Mouse (Mus musculus) limb, embryonic 14.5 days (tissue): Measurements from ENCODE around the gene Postn. TPM values are rescaled to one million over a fixed set of nuclear protein-coding genes. Genes with fewer than 3 reads are reported as not detected.

ENCODE experiments used
- ATAC-seq: fragments of 200-750 bp; cut with Nextera tagmentation; 2 replicates; pipeline ENCODE4 v1.8.0; 2017; ENCODE audit warnings: low read depth, moderate number of reproducible peaks, moderate TSS enrichment; ENCODE audit not compliant: low FRiP score
- DNase-seq: peaks from one replicate; pipeline ENCODE4 v3.0.0-alpha.2; 2015; ENCODE audit warnings: low spot score
- H3K27ac ChIP-seq: fragments of 300-500 bp; sonication (generic); replicated peaks from 2 replicates; pipeline ENCODE4 v1.5.1; 2014; ENCODE audit warnings: low read depth, mild to moderate bottlenecking, low read length, moderate library complexity, mixed read lengths
- H3K27me3 ChIP-seq: fragments of 300-500 bp; sonication (generic); 2 replicates; pipeline ENCODE4 v1.6.1; 2014; ENCODE audit warnings: low read length, mixed read lengths; ENCODE audit not compliant: control insufficient read depth, insufficient read depth
- H3K36me3 ChIP-seq: fragments of 300-500 bp; sonication (generic); 2 replicates; pipeline ENCODE4 v1.6.1; 2014; ENCODE audit warnings: mild to moderate bottlenecking, low read length, moderate library complexity, mixed read lengths; ENCODE audit not compliant: control insufficient read depth, insufficient read depth
- H3K4me1 ChIP-seq: fragments of 300-500 bp; sonication (generic); 2 replicates; pipeline ENCODE4 v1.6.1; 2014; ENCODE audit warnings: antibody characterized with exemption, low read length, mixed read lengths; ENCODE audit not compliant: control insufficient read depth, insufficient read depth
- H3K4me2 ChIP-seq: fragments of 300-500 bp; sonication (generic); replicated peaks from 2 replicates; pipeline ENCODE4 v1.6.1; 2014; ENCODE audit warnings: low read depth, mild to moderate bottlenecking, low read length, moderate library complexity; ENCODE audit not compliant: severe bottlenecking
- H3K4me3 ChIP-seq: fragments of 300-500 bp; sonication (generic); replicated peaks from 2 replicates; pipeline ENCODE4 v1.5.1; 2014; ENCODE audit warnings: low read length
- H3K9ac ChIP-seq: fragments of 300-500 bp; sonication (generic); 2 replicates; pipeline ENCODE4 v1.6.1; 2014; ENCODE audit warnings: mild to moderate bottlenecking, low read depth, low read length, moderate library complexity; ENCODE audit not compliant: severe bottlenecking
- H3K9me3 ChIP-seq: fragments of 300-500 bp; sonication (generic); 2 replicates; pipeline ENCODE4 v1.6.1; 2016; ENCODE audit warnings: low read length; ENCODE audit not compliant: control insufficient read depth
- POLR2A ChIP-seq: fragments of 200-500 bp; IDR thresholded peaks from 2 replicates; pipeline ENCODE4 v1.8.0; 2012; ENCODE audit warnings: inconsistent platforms, mild to moderate bottlenecking, moderate library complexity, borderline replicate concordance; ENCODE audit not compliant: insufficient read depth, insufficient read length; ENCODE audit errors: extremely low read depth
- WGBS: fragments of 180-500 bp; shearing (Covaris S2); extraction: QIAGEN DNeasy Blood & Tissue Kit; methylation state at CpG from one replicate; pipeline ENCODE4 v1.1.7; 2014; 5-methylcytosine and 5-hydroxymethylcytosine counted together
- polyA plus RNA-seq, 2 experiments: library from polyadenylated mRNA; depleted of rRNA in 1 of 2; stranded (reverse) in 1 of 2; unstranded in 1 of 2; fragments of >200 nt; fragmentation: Nextera tagmentation in 1 of 2; extraction: Ambion mirVana in 1 of 2; gene quantifications; 2 replicates each; pipeline versions ENCODE4 v1.2.1 to v1.2.3; 2012 to 2014

The Postn gene
- polyA plus RNA-seq, 2 experiments, result 553 to 693 TPM

DNA sequence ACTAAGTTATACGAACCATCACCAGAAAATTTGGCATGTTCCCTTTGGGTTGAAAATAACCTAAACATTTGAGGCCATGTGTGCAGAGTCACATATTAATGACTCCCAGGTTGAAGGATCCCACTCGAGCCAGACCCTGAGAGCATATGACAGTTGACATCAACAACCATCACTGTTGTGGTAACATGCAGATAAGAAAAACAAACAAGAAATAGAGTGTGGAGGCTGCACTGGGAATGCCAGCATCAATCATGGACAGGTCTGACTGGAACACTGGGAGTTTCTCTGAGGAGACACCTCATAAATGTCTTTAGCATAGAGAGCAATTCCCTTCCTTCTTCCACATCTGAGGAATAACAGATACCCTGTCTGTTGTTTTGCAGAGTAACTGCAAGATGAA lies 45.7 kb downstream of the Postn start:
- H3K27me3 ChIP-seq, result no peaks in the 10 kb centered on the region
- H3K4me3 ChIP-seq, result no peak overlapping the region
- H3K9me3 ChIP-seq, result no peaks in the 10 kb centered on the region
- peaks cover 3% of the 10 kb centered on the region; the same call in 1 of the 2 replicates for H3K4me1 ChIP-seq
- H3K36me3 ChIP-seq, result no peaks in the 10 kb centered on the region
- no peak overlapping the region for H3K9ac ChIP-seq
- no peak for DNase-seq
- WGBS, result 47% methylated on average over 2 of the region's 2 CpGs
- ATAC-seq, result no peak
- H3K4me2 ChIP-seq, result no peak overlapping the region
- TF ChIP-seq POLR2A, result no peak
- no peak overlapping the region for H3K27ac ChIP-seq

DNA sequence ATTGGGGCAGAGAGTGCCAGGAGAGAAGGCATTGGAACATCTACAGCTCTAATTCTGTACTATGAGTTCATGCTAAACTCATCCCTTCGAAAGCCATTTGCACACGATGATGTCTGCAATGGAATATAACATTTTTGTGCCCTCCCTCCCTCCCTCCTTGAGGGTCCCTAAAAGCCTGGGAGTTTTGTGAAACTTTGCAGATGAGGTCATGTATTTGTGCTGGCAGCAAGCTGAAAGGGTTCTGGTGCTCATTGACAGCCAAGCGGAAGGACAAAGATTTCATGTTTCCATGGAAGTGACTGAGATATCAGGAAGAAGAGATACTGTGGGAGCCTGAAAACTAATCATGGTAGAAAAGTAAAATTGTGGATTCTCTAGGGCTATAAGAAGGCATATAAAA lies 50.1 kb downstream of the Postn start:
- ATAC-seq (no peak), DNase-seq (no peak)
- Histone ChIP-seq H3K9me3 (no peaks in the 10 kb centered on the region), H3K4me2 (no peak overlapping the region), H3K27ac (no peak overlapping the region), H3K4me1 (peaks cover 24% of the 10 kb centered on the region), H3K9ac (no peak overlapping the region), H3K36me3 (no peaks in the 10 kb centered on the region), H3K4me3 (no peak overlapping the region), H3K27me3 (no peaks in the 10 kb centered on the region)
- WGBS, result 77% methylated on average over 3 of the region's 3 CpGs
- no peak for TF ChIP-seq POLR2A

DNA sequence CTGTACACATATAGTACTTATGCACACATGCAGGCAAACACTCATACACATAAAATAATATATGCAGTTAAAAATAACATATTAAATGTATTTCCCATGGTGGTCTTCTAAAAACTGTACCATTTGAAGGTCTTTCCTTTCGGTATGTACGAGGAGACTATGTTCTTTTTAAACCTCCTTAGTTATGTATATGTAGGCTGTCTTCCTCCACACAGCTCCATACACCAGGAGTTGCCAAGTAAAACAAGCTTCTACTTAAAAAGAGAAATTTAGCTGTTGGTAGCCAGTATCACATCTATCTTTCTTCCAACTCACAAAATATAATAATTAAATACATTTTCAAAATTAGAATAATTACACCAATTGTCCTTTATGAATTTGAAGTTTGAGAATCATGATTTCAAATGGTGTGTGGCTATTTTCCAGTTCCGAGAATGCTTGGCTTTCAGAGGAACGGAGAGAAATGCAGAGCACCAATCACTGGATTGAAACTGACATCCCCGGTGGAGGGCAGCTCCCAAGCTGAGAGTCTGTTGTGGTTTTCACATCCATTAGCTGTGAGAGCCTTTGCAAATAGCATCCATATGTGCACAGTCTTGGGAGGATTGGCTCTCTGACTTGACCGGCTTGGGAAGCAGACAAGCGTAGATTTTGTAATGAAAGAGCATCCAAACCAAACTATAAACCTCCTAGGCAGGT lies 52.1 kb downstream of the Postn start:
- TF ChIP-seq POLR2A, result no peak
- no peaks in the 10 kb centered on the region for H3K36me3 ChIP-seq
- no peak overlapping the region for H3K4me3 ChIP-seq
- WGBS, result 23% methylated on average over 7 of the region's 7 CpGs
- H3K4me1 ChIP-seq, result peaks cover 25% of the 10 kb centered on the region
- no peak overlapping the region for H3K9ac ChIP-seq
- no peak overlapping the region for H3K4me2 ChIP-seq
- no peaks in the 10 kb centered on the region for H3K9me3 ChIP-seq
- peak; percentile 89 for ATAC-seq
- peak overlapping the region; percentile 49 for H3K27ac ChIP-seq
- H3K27me3 ChIP-seq, result no peaks in the 10 kb centered on the region
- peak; percentile 76 for DNase-seq

DNA sequence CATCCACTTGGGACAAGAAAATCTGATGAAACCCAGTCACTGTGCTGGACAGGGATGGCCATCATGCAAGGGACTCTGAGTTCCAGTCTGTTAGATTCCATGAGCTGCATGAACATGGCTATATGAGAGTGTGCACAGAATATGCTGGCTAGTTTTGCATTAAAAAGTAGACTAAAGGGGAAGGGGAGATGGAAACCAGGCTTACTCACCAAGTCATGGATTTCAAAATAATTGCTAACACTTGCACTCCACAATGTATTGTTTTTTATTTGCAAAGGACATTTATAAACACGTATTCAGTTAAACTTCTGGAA lies 52.6 kb downstream of the Postn start:
- DNase-seq (peak; percentile 13), ATAC-seq (peak; percentile 65)
- Histone ChIP-seq H3K9me3 (no peaks in the 10 kb centered on the region), H3K4me1 (peaks cover 29% of the 10 kb centered on the region), H3K36me3 (no peaks in the 10 kb centered on the region), H3K9ac (no peak overlapping the region), H3K27me3 (no peaks in the 10 kb centered on the region), H3K27ac (peak overlapping the region; percentile 49), H3K4me3 (no peak overlapping the region), H3K4me2 (no peak overlapping the region)
- WGBS, result 43% methylated on average over 1 of the region's 1 CpGs
- no peak for TF ChIP-seq POLR2A

DNA sequence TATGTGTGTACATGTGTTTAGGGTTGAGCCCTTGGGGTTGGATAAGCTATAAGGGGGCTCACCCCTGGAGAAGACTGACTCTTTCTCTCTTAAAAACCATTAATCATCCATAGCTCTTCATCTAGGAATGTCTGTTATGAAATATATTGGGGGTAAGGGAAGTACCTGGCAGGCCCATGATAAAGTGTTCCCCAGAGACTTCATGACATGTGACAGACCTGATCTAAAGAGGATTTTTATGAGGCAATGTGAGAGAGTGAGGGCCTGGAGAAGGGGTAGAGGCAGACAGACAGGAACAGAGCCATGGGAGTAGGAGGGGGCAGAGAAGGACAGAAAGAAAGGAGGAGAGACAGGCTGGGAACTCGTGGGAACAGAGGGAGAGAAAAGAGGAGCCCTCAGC lies 53.5 kb downstream of the Postn start:
- Histone ChIP-seq H3K9me3 (no peaks in the 10 kb centered on the region), H3K9ac (no peak overlapping the region), H3K27ac (no peak overlapping the region), H3K36me3 (no peaks in the 10 kb centered on the region), H3K4me1 (peaks cover 29% of the 10 kb centered on the region), H3K4me3 (no peak overlapping the region), H3K4me2 (no peak overlapping the region), H3K27me3 (no peaks in the 10 kb centered on the region)
- WGBS, result 73% methylated on average over 1 of the region's 1 CpGs
- TF ChIP-seq POLR2A, result no peak
- ATAC-seq, result no peak
- DNase-seq, result no peak
